Mouse (Mus musculus) 3T3-L1 (cell line): ENCODE measurements around the gene Fbh1.

ENCODE experiments used
- DNase-seq: peaks from one replicate; pipeline ENCODE4 v3.0.0-alpha.2; 2015; ENCODE audit warnings: low read depth, low spot score

Fbh1 gene

GRCm38 (mm10) chr2:11777091-11778068 lies at the start of gene Fbh1, which contains the start of gene Ankrd16:
TSS of gene Fbh1 (minus strand) at chr2:11777582.
TSS of gene Ankrd16 (plus strand) at chr2:11777876.
- peak; percentile 99 for DNase-seq

GRCm38 (mm10) chr2:11801299-11801930 lies 24.0 kb upstream of the Fbh1 start:
- DNase-seq: no peak

- DNase-seq: peak; percentile 93
Measured at GRCm38 (mm10) chr2:11797930-11798364, 20.6 kb upstream of the Fbh1 start.

- DNase-seq: peak; percentile 38
Measured at GRCm38 (mm10) chr2:11794668-11795067, 17.3 kb upstream of the Fbh1 start.

DNA sequence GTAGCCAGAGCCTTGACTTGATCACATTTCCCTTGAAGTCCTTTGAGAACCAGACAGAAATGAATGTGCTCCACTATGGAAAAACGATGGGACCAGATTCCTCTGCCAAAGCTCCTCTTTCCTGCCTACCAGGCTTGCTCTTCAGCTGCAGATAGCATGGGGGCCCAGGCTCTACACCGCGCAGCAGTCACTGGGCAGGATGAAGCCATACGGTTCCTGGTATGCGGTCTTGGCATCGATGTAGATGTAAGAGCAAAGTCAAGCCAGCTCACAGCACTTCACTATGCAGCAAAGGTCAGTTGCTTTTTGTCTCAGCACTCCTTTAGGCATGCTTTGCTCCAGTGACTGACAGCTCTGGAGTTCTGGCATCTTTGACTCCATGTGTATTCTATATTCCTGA lies 6.8 kb upstream of the Fbh1 start:
- DNase-seq: no peak

- peak; percentile 95 for DNase-seq
Measured at GRCm38 (mm10) chr2:11778087-11778823, 873 bp upstream of the Fbh1 start.

- no peak for DNase-seq
Measured at GRCm38 (mm10) chr2:11776415-11776814, 967 bp downstream of the Fbh1 start.

- no peak for DNase-seq
Measured at GRCm38 (mm10) chr2:11775121-11775520, 2.3 kb downstream of the Fbh1 start.

DNA sequence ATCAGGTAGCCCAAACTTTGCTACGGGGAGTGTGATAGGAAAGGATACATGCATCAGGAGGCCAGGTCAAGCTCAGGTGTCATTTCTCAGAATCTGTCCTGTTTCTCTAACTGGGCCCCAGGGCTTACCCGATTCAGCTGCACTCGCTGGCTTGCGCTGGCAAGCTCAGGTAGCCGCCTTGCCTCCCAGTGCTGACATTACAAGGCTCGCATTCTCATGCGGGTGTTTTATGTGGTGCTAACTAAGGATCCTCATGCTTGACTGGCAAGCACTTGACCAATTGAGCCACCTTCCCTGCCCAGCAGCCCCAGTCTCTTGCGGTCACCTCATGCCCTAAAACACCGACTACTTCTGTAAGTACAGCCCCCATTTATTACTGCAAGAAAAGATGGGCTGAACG lies 3.0 kb downstream of the Fbh1 start:
- DNase-seq: no peak

DNA sequence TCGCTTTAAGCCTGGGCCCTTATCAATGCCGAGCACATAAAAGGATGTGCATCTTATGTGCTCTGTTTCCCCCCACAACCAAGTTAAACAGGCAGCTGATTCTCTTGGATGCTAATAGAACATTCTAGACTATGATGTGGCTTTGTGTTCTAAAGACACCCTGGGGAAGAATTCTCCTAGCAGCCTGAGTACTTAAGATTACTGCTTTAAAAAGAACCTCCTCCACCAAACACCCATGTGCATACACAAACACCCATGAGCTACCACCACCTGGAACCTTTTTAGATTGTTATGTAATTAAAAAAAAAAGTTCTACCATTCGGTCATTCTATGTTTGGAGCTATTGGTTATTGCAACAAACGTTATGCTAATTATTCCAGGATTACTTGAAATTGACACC lies 5.0 kb downstream of the Fbh1 start:
- DNase-seq: no peak

- DNase-seq: no peak
Measured at GRCm38 (mm10) chr2:11771701-11772100, 5.7 kb downstream of the Fbh1 start.

DNA sequence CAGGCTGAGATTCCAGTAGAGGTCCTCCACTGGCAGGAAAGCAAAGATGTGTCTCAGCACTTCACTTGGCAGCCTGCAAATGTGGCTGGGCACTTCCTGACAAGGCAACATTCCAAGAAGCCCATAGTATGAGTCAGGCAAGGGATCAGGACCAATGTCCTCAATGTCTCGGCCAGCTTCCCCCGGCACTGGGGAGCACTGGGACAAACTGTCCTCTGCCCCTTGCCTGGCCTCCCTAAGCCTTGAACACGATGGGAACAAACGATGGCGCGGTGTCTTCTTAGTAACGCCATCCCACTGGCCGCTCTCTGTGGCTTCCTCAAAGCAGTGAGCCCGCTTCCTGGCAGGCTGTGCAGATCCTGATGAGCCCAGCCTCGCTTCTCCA lies 10.2 kb downstream of the Fbh1 start:
- DNase-seq: peak; percentile 54

GRCm38 (mm10) chr2:11766485-11767160 lies 10.8 kb downstream of the Fbh1 start:
- no peak for DNase-seq

DNA sequence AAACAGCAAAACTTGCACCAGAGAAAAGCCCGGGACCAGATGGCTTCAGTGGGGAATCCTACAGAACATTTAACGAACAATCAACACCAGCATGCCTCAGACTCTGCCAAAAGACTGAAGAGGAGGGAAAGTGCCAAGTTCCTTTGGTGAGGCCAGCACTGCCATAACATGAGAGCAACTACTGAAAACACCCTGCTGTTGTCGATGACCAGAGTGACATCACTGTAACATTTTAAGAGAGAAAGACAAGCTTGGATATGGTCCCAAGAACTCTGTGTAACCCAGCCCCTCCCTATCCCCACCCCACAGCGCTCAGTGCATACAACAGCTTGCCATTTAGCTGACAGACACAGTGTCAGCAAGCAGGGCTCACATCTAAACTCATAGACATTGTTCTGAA lies 11.7 kb downstream of the Fbh1 start:
- no peak for DNase-seq

GRCm38 (mm10) chr2:11762541-11762940 lies 14.8 kb downstream of the Fbh1 start:
- DNase-seq: no peak

DNA sequence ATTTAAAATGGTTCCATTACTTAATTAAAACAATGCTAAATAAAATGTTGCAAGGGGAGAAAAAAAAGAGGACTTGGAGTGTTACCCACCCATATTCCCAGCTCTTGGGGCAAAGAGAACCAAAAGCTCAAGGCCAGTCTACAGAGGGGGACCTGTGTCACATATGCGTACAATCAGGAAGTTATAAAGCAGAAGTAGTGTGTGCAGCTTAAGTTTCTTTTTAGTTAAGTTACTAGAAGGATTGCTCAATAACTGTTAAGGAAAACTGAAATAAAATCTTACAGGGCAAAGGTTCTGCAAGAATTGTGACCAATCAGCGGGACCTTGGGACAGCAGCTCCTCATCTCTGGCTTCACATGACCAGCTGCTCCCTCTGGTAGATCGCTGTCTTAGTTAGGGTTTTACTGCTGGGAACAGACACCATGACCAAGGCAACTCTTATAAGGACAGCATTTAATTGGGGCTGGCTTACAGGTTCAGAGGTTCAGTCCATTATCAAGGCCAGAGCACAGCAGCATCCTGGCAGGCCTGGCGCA lies 37.8 kb downstream of the Fbh1 start:
- no peak for DNase-seq

- no peak for DNase-seq
Measured at GRCm38 (mm10) chr2:11738794-11739193, 38.6 kb downstream of the Fbh1 start.

DNA sequence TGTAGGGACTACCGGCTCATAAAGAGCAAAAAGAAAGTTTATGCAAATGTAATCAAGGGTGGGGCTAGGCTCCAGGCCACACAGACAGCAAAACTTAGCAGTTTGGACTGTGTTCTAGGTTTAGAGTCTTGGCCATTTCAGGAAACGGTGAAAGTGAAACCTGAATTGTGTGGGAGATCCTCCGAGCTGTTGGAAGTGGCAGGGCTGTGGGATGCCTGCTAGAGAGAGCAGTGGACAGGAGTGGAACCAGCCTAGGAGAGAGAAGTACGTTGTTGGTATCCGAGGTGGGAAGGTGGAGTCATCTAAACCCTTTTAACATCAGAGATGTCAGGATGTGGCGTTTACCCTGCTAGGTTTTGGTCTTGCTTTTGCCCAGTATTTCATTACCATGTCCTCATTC lies 41.5 kb downstream of the Fbh1 start:
- DNase-seq: no peak

DNA sequence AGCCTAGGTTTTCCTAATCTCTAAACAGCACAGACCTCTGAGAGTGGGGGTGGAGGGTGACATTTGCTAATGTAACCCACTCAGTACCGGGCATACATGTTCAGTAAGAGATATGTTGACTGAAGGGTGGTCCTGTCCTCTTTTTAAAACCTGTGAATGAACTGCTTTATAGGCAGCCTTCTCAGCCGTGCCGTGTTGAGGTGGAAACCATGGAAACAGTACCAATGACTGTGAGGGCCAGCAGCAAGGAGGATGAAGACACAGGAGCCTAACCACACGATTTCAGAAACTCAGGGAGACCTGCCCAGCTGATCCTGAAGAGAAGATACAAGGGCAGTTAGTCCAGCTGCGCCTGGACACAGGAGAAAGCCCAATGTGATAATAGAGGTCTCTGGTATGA lies 44.4 kb downstream of the Fbh1 start:
- no peak for DNase-seq

DNA sequence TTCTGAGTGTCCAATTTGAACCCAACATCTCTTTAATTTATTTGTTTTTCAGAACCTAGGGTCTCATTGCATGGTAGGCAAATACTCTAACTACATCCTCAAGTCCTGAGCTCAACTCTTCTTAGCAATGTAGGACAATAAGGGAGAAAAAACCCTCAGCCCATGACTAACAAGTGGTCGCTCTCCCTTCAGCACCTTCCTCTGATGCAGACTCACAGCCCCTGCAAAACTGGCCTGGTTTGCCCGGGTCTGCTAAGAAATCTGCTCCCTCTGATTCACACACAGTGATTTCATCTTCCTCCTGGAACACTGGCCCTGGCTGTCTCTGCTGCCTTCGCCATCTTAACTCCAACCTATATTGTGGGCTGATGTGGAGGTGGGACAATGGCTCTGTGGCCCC lies 48.3 kb downstream of the Fbh1 start:
- peak; percentile 28 for DNase-seq

DNA sequence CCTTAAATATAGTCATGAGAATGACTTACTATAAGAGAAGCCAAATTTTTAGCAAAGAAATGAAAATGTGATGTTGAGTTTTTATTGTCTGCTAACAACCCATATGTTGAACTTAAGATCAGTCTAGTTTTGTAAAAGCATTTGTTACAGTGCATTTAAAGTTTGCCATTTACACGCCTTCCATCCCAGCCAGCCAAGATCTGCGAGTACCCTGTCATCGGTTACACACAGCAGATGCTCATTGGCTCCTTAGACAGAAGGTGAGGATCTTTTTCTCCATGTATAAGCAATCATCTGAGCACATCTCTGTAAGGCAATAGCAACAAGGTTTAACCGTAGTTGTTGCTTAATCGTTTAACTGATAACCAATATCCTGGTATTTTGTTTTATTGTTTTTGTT lies 49.8 kb downstream of the Fbh1 start:
- no peak for DNase-seq
